Mouse (Mus musculus): ENCODE results near the gene 1700047I17Rik2.
"Not testable (repeated sequence)": the region's sequence is repeated elsewhere in the genome, so short reads cannot be mapped to it uniquely, and the experiment has no call there.

DNA sequence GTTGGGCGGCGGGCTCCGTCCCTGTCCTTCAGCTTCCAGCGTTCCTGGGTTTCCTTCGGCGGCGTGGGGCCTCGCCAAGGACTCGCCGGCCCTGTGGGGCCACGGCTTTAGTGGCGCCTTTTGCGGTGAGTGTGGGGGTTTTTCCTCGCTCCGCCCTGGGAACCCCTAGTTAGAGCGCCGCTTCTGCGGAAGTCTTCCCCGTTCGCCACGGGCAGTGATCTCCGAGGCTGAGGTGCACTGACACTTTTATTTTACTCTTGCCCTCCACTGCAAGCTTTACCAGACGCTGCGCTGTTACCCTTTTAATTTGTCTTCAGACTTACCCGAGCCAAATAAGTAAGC lies 31.1 kb downstream of the 1700047I17Rik2 start:
- TF ChIP-seq POLR2A (IDR thresholded peaks at IDR 0.05; ENCODE audit: low read depth, low read length); CTCF (IDR thresholded peaks at IDR 0.05; ENCODE audit: extremely low read depth, insufficient read depth, insufficient read length, insufficient replicate concordance): not testable (repeated sequence)
